8 mouse cellular contexts compared by ENCODE assay signal in the genomic region with DNA sequence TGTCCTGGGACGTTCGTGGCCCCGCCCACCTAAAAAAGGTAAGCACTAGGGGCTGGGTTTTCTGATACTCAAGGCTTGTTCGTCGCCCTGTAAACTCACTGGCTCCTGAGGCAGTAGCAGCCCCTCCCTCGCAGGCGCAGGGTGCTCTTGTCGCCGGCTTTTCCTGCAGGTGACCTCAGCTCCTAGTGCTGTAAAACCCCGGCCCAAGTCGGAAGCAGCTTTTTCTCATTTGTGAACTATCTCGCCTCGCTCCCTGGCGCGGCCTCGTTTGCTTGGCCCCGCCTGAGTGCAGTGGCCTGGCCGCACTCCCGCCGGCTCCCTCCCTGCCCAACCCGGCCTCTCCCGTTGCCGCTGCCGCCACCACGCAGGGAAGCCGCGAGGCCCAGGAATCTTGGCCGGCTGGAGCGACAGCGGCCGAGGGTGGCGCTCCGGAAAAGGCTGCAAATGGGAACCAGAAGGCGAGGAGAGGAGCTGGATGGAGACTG. TPM values are rescaled to one million over a fixed set of nuclear protein-coding genes. Genes with fewer than 3 reads are reported as not detected.
DNase-seq lines count a peak whose midpoint lies in the region; ATAC-seq and TF ChIP-seq lines count a peak whose summit lies in the region.

No protein-coding gene starts in this region.

- H3K4me1 ChIP-seq in embryonic facial prominence, embryonic 12.5 days, result peaks cover 35% of the 10 kb centered on the region
- H3K4me1 ChIP-seq in heart, embryonic 12.5 days (replicated peaks), result peaks cover 27% of the 10 kb centered on the region
- H3K4me1 ChIP-seq in kidney, embryonic 14.5 days (ENCODE audit: control insufficient read depth, insufficient read depth, low read length), result peaks cover 26% of the 10 kb centered on the region
- peaks cover 22% of the 10 kb centered on the region for H3K4me1 ChIP-seq in lung, postnatal 0 days (ENCODE audit: insufficient read depth, low read depth, low read length)

- peaks cover 20% of the 10 kb centered on the region; the same call in 1 of the 2 replicates for H3K27me3 ChIP-seq in embryonic facial prominence, embryonic 12.5 days
- peaks cover 62% of the 10 kb centered on the region for H3K27me3 ChIP-seq in heart, embryonic 12.5 days (replicated peaks)
- peaks cover 38% of the 10 kb centered on the region for H3K27me3 ChIP-seq in kidney, embryonic 14.5 days (ENCODE audit: control insufficient read depth, insufficient read depth, low read length)
- H3K27me3 ChIP-seq in lung, postnatal 0 days (replicated peaks; ENCODE audit: insufficient read depth, low read length), result peaks cover 13% of the 10 kb centered on the region

- H3K27ac ChIP-seq in embryonic facial prominence, embryonic 12.5 days, result peak overlapping the region; percentile 77
- no peak overlapping the region for H3K27ac ChIP-seq in heart, embryonic 12.5 days (ENCODE audit: poor library complexity, severe bottlenecking)
- peak overlapping the region; percentile 7; the same call in 1 of the 2 replicates for H3K27ac ChIP-seq in kidney, embryonic 14.5 days (ENCODE audit: low read depth, low read length)
- peak overlapping the region; percentile 51 for H3K27ac ChIP-seq in lung, postnatal 0 days (ENCODE audit: low read length)

- WGBS in embryonic facial prominence, embryonic 12.5 days, result under 1% methylated on average over 33 of the region's 34 CpGs
- WGBS in heart, embryonic 12.5 days, result under 1% methylated on average over 34 of the region's 34 CpGs
- WGBS in kidney, embryonic 14.5 days, result 2% methylated on average over 34 of the region's 34 CpGs
- WGBS in lung, postnatal 0 days, result under 1% methylated on average over 33 of the region's 34 CpGs

- H3K4me3 ChIP-seq in embryonic facial prominence, embryonic 12.5 days, result peak overlapping the region; percentile 24
- peak overlapping the region; percentile 28 for H3K4me3 ChIP-seq in heart, embryonic 12.5 days
- H3K4me3 ChIP-seq in kidney, embryonic 14.5 days (ENCODE audit: low read length), result peak overlapping the region; percentile 38
- H3K4me3 ChIP-seq in lung, postnatal 0 days (ENCODE audit: low read depth, low read length), result peak overlapping the region; percentile 21; the same call in 1 of the 2 replicates

- ATAC-seq in embryonic facial prominence, embryonic 12.5 days (ENCODE audit: insufficient number of reproducible peaks, insufficient read depth, low FRiP score, low TSS enrichment), result no peak
- no peak for ATAC-seq in heart, embryonic 12.5 days (ENCODE audit: insufficient number of reproducible peaks, low FRiP score)
- peak; percentile 34; the same call in 1 of the 2 replicates for ATAC-seq in kidney, embryonic 14.5 days (ENCODE audit: low FRiP score, low TSS enrichment)
- peak; percentile 80 for ATAC-seq in lung, postnatal 0 days

- TF ChIP-seq CTCF in lung, postnatal 0 days (IDR thresholded peaks at IDR 0.05), result peak; percentile 51

- peak overlapping the region; percentile 62 for H3K4me2 ChIP-seq in embryonic facial prominence, embryonic 12.5 days (replicated peaks)
- H3K4me2 ChIP-seq in heart, embryonic 12.5 days, result peak overlapping the region; percentile 70
- H3K4me2 ChIP-seq in kidney, embryonic 14.5 days (replicated peaks; ENCODE audit: low read depth, low read length), result peak overlapping the region; percentile 62
- peak overlapping the region; percentile 56 for H3K4me2 ChIP-seq in lung, postnatal 0 days (replicated peaks; ENCODE audit: low read depth, low read length)

- H3K36me3 ChIP-seq in embryonic facial prominence, embryonic 12.5 days, result no peaks in the 10 kb centered on the region
- no peaks in the 10 kb centered on the region for H3K36me3 ChIP-seq in heart, embryonic 12.5 days
- H3K36me3 ChIP-seq in kidney, embryonic 14.5 days (ENCODE audit: control insufficient read depth, insufficient read depth, low read length), result no peaks in the 10 kb centered on the region
- H3K36me3 ChIP-seq in lung, postnatal 0 days (ENCODE audit: insufficient read depth, low read length), result no peaks in the 10 kb centered on the region

- no peaks in the 10 kb centered on the region for H3K9me3 ChIP-seq in embryonic facial prominence, embryonic 12.5 days
- H3K9me3 ChIP-seq in heart, embryonic 12.5 days (replicated peaks), result no peaks in the 10 kb centered on the region
- H3K9me3 ChIP-seq in kidney, embryonic 14.5 days (ENCODE audit: control insufficient read depth, low read length), result no peaks in the 10 kb centered on the region
- H3K9me3 ChIP-seq in lung, postnatal 0 days (ENCODE audit: low read length), result no peaks in the 10 kb centered on the region

- peak overlapping the region; percentile 48 for H3K9ac ChIP-seq in embryonic facial prominence, embryonic 12.5 days
- peak overlapping the region; percentile 63 for H3K9ac ChIP-seq in heart, embryonic 12.5 days
- H3K9ac ChIP-seq in kidney, embryonic 14.5 days (ENCODE audit: low read depth, low read length), result peak overlapping the region; percentile 55
- H3K9ac ChIP-seq in lung, postnatal 0 days (replicated peaks; ENCODE audit: low read depth), result 0 out of 2 replicates have a peak overlapping the region, but pooled peaks have one; percentile 32

- peak; percentile 50 for DNase-seq in CD4-positive, CD25-positive, alpha-beta regulatory T cell, adult 2 months (ENCODE audit: low read depth, low spot score)
- peak; percentile 61 to 64 for DNase-seq in adrenal gland, adult 18-20 months (ENCODE audit: low spot score in 2 of 2)
- peak; percentile 74 for DNase-seq in lung, postnatal 0 days (ENCODE audit: low spot score)
- peak; percentile 56 for DNase-seq in retina, embryonic 14.5 days (ENCODE audit: low spot score)
- no peak for DNase-seq in spleen, adult 12 weeks (ENCODE audit: low spot score)

- TF ChIP-seq EP300 in lung, postnatal 0 days (IDR thresholded peaks at IDR 0.05), result no peak

RNA-seq across cellular contexts. Expression of gene Col8a2, which starts 10.1 kb away (rescaled TPM):
- total RNA-seq in adrenal gland, adult 18-20 months (2021), result 1 to 10 TPM; 2.6 to 2.8 TPM
- 47.6 and 49.8 TPM in 2 replicates for polyA plus RNA-seq in embryonic facial prominence, embryonic 12.5 days (2016; fragmentation: Nextera tagmentation; extraction: Ambion mirVana)
- polyA plus RNA-seq in heart, embryonic 12.5 days (2016; fragmentation: Nextera tagmentation; extraction: Ambion mirVana), result 4.7 and 4.9 TPM in 2 replicates
- 5.5 and 6.8 TPM in 2 replicates for polyA plus RNA-seq in kidney, embryonic 14.5 days (2014; fragmentation: Nextera tagmentation; extraction: Ambion mirVana)
- polyA plus RNA-seq in lung, postnatal 0 days (2015; fragmentation: Nextera tagmentation; extraction: Ambion mirVana), result 1.4 and 1.9 TPM in 2 replicates

RNA-seq across cellular contexts. Expression of gene Adprhl2, which starts 24.8 kb away (rescaled TPM):
- 10 to 100 TPM; 31.0 to 31.2 TPM for total RNA-seq in adrenal gland, adult 18-20 months (2021)
- 91.0 and 95.2 TPM in 2 replicates for polyA plus RNA-seq in embryonic facial prominence, embryonic 12.5 days (2016; fragmentation: Nextera tagmentation; extraction: Ambion mirVana)
- 37.4 and 38.8 TPM in 2 replicates for polyA plus RNA-seq in heart, embryonic 12.5 days (2016; fragmentation: Nextera tagmentation; extraction: Ambion mirVana)
- polyA plus RNA-seq in kidney, embryonic 14.5 days (2014; fragmentation: Nextera tagmentation; extraction: Ambion mirVana), result 53.0 and 57.6 TPM in 2 replicates
- 40.9 and 42.1 TPM in 2 replicates for polyA plus RNA-seq in lung, postnatal 0 days (2015; fragmentation: Nextera tagmentation; extraction: Ambion mirVana)

RNA-seq across cellular contexts. Expression of gene Tekt2, which starts 28.8 kb away (rescaled TPM):
- total RNA-seq in adrenal gland, adult 18-20 months (2021), result 1 to 10 TPM; 2.8 to 4.5 TPM
- 17.0 and 17.8 TPM in 2 replicates for polyA plus RNA-seq in embryonic facial prominence, embryonic 12.5 days (2016; fragmentation: Nextera tagmentation; extraction: Ambion mirVana)
- polyA plus RNA-seq in heart, embryonic 12.5 days (2016; fragmentation: Nextera tagmentation; extraction: Ambion mirVana), result 1.4 and 1.5 TPM in 2 replicates
- 2.2 and 5.1 TPM in 2 replicates for polyA plus RNA-seq in kidney, embryonic 14.5 days (2014; fragmentation: Nextera tagmentation; extraction: Ambion mirVana)
- polyA plus RNA-seq in lung, postnatal 0 days (2015; fragmentation: Nextera tagmentation; extraction: Ambion mirVana), result 14.6 and 15.7 TPM in 2 replicates

RNA-seq across cellular contexts. Expression of gene Trappc3, which starts 34.5 kb away (rescaled TPM):
- 10 to 100 TPM; 89.7 to 92.1 TPM for total RNA-seq in adrenal gland, adult 18-20 months (2021)
- polyA plus RNA-seq in embryonic facial prominence, embryonic 12.5 days (2016; fragmentation: Nextera tagmentation; extraction: Ambion mirVana), result 113 and 115 TPM in 2 replicates
- 68.0 and 68.7 TPM in 2 replicates for polyA plus RNA-seq in heart, embryonic 12.5 days (2016; fragmentation: Nextera tagmentation; extraction: Ambion mirVana)
- 19.7 and 68.6 TPM in 2 replicates for polyA plus RNA-seq in kidney, embryonic 14.5 days (2014; fragmentation: Nextera tagmentation; extraction: Ambion mirVana)
- polyA plus RNA-seq in lung, postnatal 0 days (2015; fragmentation: Nextera tagmentation; extraction: Ambion mirVana), result 95.9 and 97.9 TPM in 2 replicates

RNA-seq across cellular contexts. Expression of gene Map7d1, which starts 40.5 kb away (rescaled TPM):
- 10 to 100 TPM; 56.3 to 63.1 TPM for total RNA-seq in adrenal gland, adult 18-20 months (2021)
- polyA plus RNA-seq in embryonic facial prominence, embryonic 12.5 days (2016; fragmentation: Nextera tagmentation; extraction: Ambion mirVana), result 95.8 and 102 TPM in 2 replicates
- polyA plus RNA-seq in heart, embryonic 12.5 days (2016; fragmentation: Nextera tagmentation; extraction: Ambion mirVana), result 73.9 and 76.4 TPM in 2 replicates
- 35.6 and 43.3 TPM in 2 replicates for polyA plus RNA-seq in kidney, embryonic 14.5 days (2014; fragmentation: Nextera tagmentation; extraction: Ambion mirVana)
- 27.2 and 33.3 TPM in 2 replicates for polyA plus RNA-seq in lung, postnatal 0 days (2015; fragmentation: Nextera tagmentation; extraction: Ambion mirVana)

Comparison
In these comparisons a context has a peak if more than half of its experiments do, and no peak if none do; other contexts are left out.
1. ATAC-seq: peak in kidney, embryonic 14.5 days (single experiment) and lung, postnatal 0 days (single experiment); none in embryonic facial prominence, embryonic 12.5 days (single experiment) and heart, embryonic 12.5 days (single experiment).
2. Peak in every context shown above with its lines, with median percentiles within 50 percentile points of each other: H3K4me2 ChIP-seq, H3K4me3 ChIP-seq and H3K9ac ChIP-seq.